Mouse (Mus musculus) thymus, postnatal 10 days (tissue): ENCODE measurements around the gene Pla2g10.
"Not testable (repeated sequence)": the region's sequence is repeated elsewhere in the genome, so short reads cannot be mapped to it uniquely, and the experiment has no call there.

Experiments used
- DNase-seq, 2 experiments: peaks; one replicate each; pipeline ENCODE4 v3.0.0; 2021; ENCODE audit warnings: low spot score in 2 of 2

Gene Pla2g10

GRCm38 (mm10) chr16:13730285-13731255 lies at the start of gene Pla2g10:
TSS of gene Pla2g10 (minus strand) at chr16:13730983.
- no peak for DNase-seq

GRCm38 (mm10) chr16:13774651-13775050 lies 43.9 kb upstream of the Pla2g10 start:
- DNase-seq = not testable (repeated sequence)

GRCm38 (mm10) chr16:13774011-13774410 lies 43.2 kb upstream of the Pla2g10 start:
- not testable (repeated sequence) for DNase-seq

GRCm38 (mm10) chr16:13772051-13772450 lies 41.3 kb upstream of the Pla2g10 start:
- DNase-seq = not testable (repeated sequence)

- not testable (repeated sequence) for DNase-seq
Measured at GRCm38 (mm10) chr16:13771603-13772002, 40.8 kb upstream of the Pla2g10 start.

- DNase-seq = no peak
Measured at GRCm38 (mm10) chr16:13766367-13766766, 35.6 kb upstream of the Pla2g10 start.

- DNase-seq = no peak
Measured at GRCm38 (mm10) chr16:13764519-13764918, 33.7 kb upstream of the Pla2g10 start.

- DNase-seq = not testable (repeated sequence)
Measured at GRCm38 (mm10) chr16:13762807-13763206, 32.0 kb upstream of the Pla2g10 start.

- DNase-seq = no peak
Measured at GRCm38 (mm10) chr16:13757823-13758222, 27.0 kb upstream of the Pla2g10 start.

GRCm38 (mm10) chr16:13754400-13755190 lies 23.8 kb upstream of the Pla2g10 start:
- peak; percentile 81 to 85 for DNase-seq

- no peak for DNase-seq
Measured at GRCm38 (mm10) chr16:13753986-13754385, 23.2 kb upstream of the Pla2g10 start.

GRCm38 (mm10) chr16:13750626-13751025 lies 19.8 kb upstream of the Pla2g10 start:
- DNase-seq = no peak

GRCm38 (mm10) chr16:13749981-13750380 lies 19.2 kb upstream of the Pla2g10 start:
- no peak for DNase-seq

- DNase-seq = no peak
Measured at GRCm38 (mm10) chr16:13749306-13749705, 18.5 kb upstream of the Pla2g10 start.

- DNase-seq = not testable (repeated sequence)
Measured at GRCm38 (mm10) chr16:13748813-13749212, 18.0 kb upstream of the Pla2g10 start.

- DNase-seq = no peak
Measured at GRCm38 (mm10) chr16:13748124-13748523, 17.3 kb upstream of the Pla2g10 start.

GRCm38 (mm10) chr16:13747708-13748107 lies 16.9 kb upstream of the Pla2g10 start:
- no peak for DNase-seq

GRCm38 (mm10) chr16:13740844-13741243 lies 10.1 kb upstream of the Pla2g10 start:
- DNase-seq = no peak

- DNase-seq = not testable (repeated sequence)
Measured at GRCm38 (mm10) chr16:13739044-13739443, 8.3 kb upstream of the Pla2g10 start.

- DNase-seq = no peak
Measured at GRCm38 (mm10) chr16:13735977-13736376, 5.2 kb upstream of the Pla2g10 start.

- peak; percentile 31 to 72 for DNase-seq
Measured at GRCm38 (mm10) chr16:13733518-13734137, 2.8 kb upstream of the Pla2g10 start.

- no peak for DNase-seq
Measured at GRCm38 (mm10) chr16:13732786-13733185, 2.0 kb upstream of the Pla2g10 start.
